Mouse (Mus musculus): Measurements from ENCODE around the gene Errfi1. TPM values are rescaled to one million over a fixed set of nuclear protein-coding genes. Genes with fewer than 3 reads are reported as not detected.
"Not testable (repeated sequence)": the region's sequence is repeated elsewhere in the genome, so short reads cannot be mapped to it uniquely, and the experiment has no call there.

The Errfi1 gene
- polyA plus RNA-seq, 1 experiment = 83.1 TPM

GRCm38 (mm10) chr4:150872139-150872651 lies 18.5 kb downstream of the Errfi1 start:
- Histone ChIP-seq H3K4me1 (ENCODE audit: control insufficient read depth, insufficient read depth, low read length) (peaks cover 19% of the 10 kb centered on the region), H3K27ac (ENCODE audit: insufficient read depth, low read length) (peak overlapping the region; percentile 15; the same call in 1 of the 2 replicates), H3K4me3 (ENCODE audit: insufficient read depth, low read length) (no peak overlapping the region)
- TF ChIP-seq CTCF (IDR thresholded peaks at IDR 0.05; ENCODE audit: borderline replicate concordance, insufficient read depth, low read length) (no peak), POLR2A (IDR thresholded peaks at IDR 0.05; ENCODE audit: low read depth, low read length) (no peak)

- Histone ChIP-seq H3K27ac (ENCODE audit: insufficient read depth, low read length) (no peak overlapping the region), H3K4me1 (ENCODE audit: control insufficient read depth, insufficient read depth, low read length) (peaks cover 19% of the 10 kb centered on the region), H3K4me3 (ENCODE audit: insufficient read depth, low read length) (no peak overlapping the region)
- no peak for TF ChIP-seq POLR2A (IDR thresholded peaks at IDR 0.05; ENCODE audit: low read depth, low read length)
Measured at GRCm38 (mm10) chr4:150872681-150873080, 19.0 kb downstream of the Errfi1 start.

- H3K4me1 ChIP-seq (ENCODE audit: control insufficient read depth, insufficient read depth, low read length) = peaks cover 16% of the 10 kb centered on the region
- not testable (repeated sequence) for H3K4me3 ChIP-seq (ENCODE audit: insufficient read depth, low read length); H3K27ac ChIP-seq (ENCODE audit: insufficient read depth, low read length)
Measured at GRCm38 (mm10) chr4:150874416-150874815, 20.7 kb downstream of the Errfi1 start.

- Histone ChIP-seq H3K4me3 (ENCODE audit: insufficient read depth, low read length) (no peak overlapping the region), H3K4me1 (ENCODE audit: control insufficient read depth, insufficient read depth, low read length) (peaks cover 11% of the 10 kb centered on the region), H3K27ac (ENCODE audit: insufficient read depth, low read length) (no peak overlapping the region)
- no peak for TF ChIP-seq CTCF (IDR thresholded peaks at IDR 0.05; ENCODE audit: borderline replicate concordance, insufficient read depth, low read length)
- no peak for TF ChIP-seq POLR2A (IDR thresholded peaks at IDR 0.05; ENCODE audit: low read depth, low read length)
Measured at GRCm38 (mm10) chr4:150875393-150875792, 21.7 kb downstream of the Errfi1 start.

DNA sequence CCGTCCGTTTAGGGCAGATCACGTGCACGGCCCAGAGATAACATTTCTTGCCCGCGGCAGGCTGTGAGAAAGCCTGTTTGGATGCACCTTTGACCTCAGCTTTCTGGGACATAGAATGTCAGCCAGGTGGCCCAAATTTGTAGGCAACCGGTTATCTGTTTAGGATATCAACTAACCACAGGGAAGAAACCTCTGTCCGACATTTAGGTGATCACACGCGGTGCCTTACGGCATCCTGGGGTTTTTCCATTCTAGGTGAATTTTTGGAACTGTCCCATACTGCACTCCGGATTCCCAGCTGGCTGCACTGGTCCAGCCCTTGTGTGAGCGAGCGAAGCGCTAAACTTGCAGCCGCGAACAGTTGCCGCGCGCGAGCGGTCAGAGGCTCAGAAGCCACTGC lies 25.9 kb downstream of the Errfi1 start:
- Histone ChIP-seq H3K4me3 (ENCODE audit: insufficient read depth, low read length) (no peak overlapping the region), H3K4me1 (ENCODE audit: control insufficient read depth, insufficient read depth, low read length) (no peaks in the 10 kb centered on the region), H3K27ac (ENCODE audit: insufficient read depth, low read length) (no peak overlapping the region)
- no peak for TF ChIP-seq CTCF (IDR thresholded peaks at IDR 0.05; ENCODE audit: borderline replicate concordance, insufficient read depth, low read length)
- no peak for TF ChIP-seq POLR2A (IDR thresholded peaks at IDR 0.05; ENCODE audit: low read depth, low read length)

GRCm38 (mm10) chr4:150880364-150880763 lies 26.6 kb downstream of the Errfi1 start:
- no peak overlapping the region for H3K4me3 ChIP-seq (ENCODE audit: insufficient read depth, low read length)
- H3K4me1 ChIP-seq (ENCODE audit: control insufficient read depth, insufficient read depth, low read length) = no peaks in the 10 kb centered on the region
- H3K27ac ChIP-seq (ENCODE audit: insufficient read depth, low read length) = no peak overlapping the region
- TF ChIP-seq CTCF (IDR thresholded peaks at IDR 0.05; ENCODE audit: borderline replicate concordance, insufficient read depth, low read length) (no peak), POLR2A (IDR thresholded peaks at IDR 0.05; ENCODE audit: low read depth, low read length) (no peak)

- no peak for TF ChIP-seq CTCF (IDR thresholded peaks at IDR 0.05; ENCODE audit: borderline replicate concordance, insufficient read depth, low read length)
- TF ChIP-seq POLR2A (IDR thresholded peaks at IDR 0.05; ENCODE audit: low read depth, low read length) = no peak
- H3K27ac ChIP-seq (ENCODE audit: insufficient read depth, low read length) = no peak overlapping the region
- H3K4me1 ChIP-seq (ENCODE audit: control insufficient read depth, insufficient read depth, low read length) = no peaks in the 10 kb centered on the region
- H3K4me3 ChIP-seq (ENCODE audit: insufficient read depth, low read length) = no peak overlapping the region
Measured at GRCm38 (mm10) chr4:150882632-150883031, 28.9 kb downstream of the Errfi1 start.

DNA sequence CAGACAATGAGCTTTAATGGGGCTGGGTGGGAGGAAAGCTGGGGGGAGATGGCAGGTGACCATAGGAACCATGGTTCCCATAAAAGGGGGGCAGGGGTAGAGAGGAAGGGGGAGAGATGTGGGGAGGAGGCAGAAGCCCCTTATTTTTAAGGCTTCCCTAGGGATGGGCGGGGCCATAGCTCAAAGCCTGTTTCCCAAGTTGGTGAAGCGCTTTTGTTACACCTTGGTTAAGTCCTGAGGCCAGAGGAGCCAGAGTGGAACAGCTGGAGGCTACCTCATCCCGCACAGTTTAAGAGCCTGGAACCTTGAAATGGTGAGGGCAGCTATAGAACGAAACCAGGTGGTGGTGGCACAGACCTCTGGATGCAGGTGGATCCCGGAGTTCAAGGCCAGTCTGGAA lies 34.2 kb downstream of the Errfi1 start:
- Histone ChIP-seq H3K4me3 (ENCODE audit: insufficient read depth, low read length) (no peak overlapping the region), H3K27ac (ENCODE audit: insufficient read depth, low read length) (no peak overlapping the region), H3K4me1 (ENCODE audit: control insufficient read depth, insufficient read depth, low read length) (no peaks in the 10 kb centered on the region)
- TF ChIP-seq POLR2A (IDR thresholded peaks at IDR 0.05; ENCODE audit: low read depth, low read length) (no peak), CTCF (IDR thresholded peaks at IDR 0.05; ENCODE audit: borderline replicate concordance, insufficient read depth, low read length) (no peak)

GRCm38 (mm10) chr4:150888492-150888891 lies 34.8 kb downstream of the Errfi1 start:
- Histone ChIP-seq H3K27ac (ENCODE audit: insufficient read depth, low read length) (no peak overlapping the region), H3K4me3 (ENCODE audit: insufficient read depth, low read length) (no peak overlapping the region), H3K4me1 (ENCODE audit: control insufficient read depth, insufficient read depth, low read length) (no peaks in the 10 kb centered on the region)
- TF ChIP-seq POLR2A (IDR thresholded peaks at IDR 0.05; ENCODE audit: low read depth, low read length) (no peak), CTCF (IDR thresholded peaks at IDR 0.05; ENCODE audit: borderline replicate concordance, insufficient read depth, low read length) (no peak)

DNA sequence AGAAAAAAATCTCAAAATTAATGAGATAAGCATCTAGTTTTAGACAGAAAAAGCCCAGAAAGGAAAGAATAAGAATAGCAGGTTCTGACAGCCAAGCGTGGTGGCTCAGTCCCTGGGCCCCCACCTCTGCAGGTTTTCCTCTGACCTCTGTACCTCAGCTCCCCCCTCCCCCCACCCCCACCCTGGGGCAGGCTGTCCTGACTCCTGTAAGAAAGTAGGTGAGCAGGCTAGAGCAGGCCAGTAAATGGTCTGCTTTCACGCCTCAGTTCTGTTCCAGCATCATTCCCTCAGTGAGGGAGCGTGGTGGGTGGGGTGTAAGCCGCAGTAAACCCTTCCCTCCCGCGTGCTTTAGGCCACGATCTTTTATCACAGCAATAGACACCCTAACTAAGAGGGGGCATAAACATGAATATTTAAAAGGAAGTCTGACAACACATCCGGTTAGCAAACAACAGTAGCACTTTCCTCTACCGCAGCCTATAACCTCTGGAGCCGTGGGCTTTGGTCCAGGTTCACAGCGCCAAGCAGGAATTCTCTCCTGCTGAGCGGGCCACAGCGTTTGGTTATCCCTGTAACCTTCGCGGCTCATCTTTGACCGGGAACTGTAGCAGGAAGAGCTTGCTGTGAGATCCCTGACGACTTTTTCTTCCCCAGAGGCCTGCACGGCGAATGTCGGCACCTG lies 35.7 kb downstream of the Errfi1 start:
- no peaks in the 10 kb centered on the region for H3K4me1 ChIP-seq (ENCODE audit: control insufficient read depth, insufficient read depth, low read length)
- no peak overlapping the region for H3K4me3 ChIP-seq (ENCODE audit: insufficient read depth, low read length)
- no peak overlapping the region for H3K27ac ChIP-seq (ENCODE audit: insufficient read depth, low read length)
- no peak for TF ChIP-seq CTCF (IDR thresholded peaks at IDR 0.05; ENCODE audit: borderline replicate concordance, insufficient read depth, low read length)
- no peak for TF ChIP-seq POLR2A (IDR thresholded peaks at IDR 0.05; ENCODE audit: low read depth, low read length)

DNA sequence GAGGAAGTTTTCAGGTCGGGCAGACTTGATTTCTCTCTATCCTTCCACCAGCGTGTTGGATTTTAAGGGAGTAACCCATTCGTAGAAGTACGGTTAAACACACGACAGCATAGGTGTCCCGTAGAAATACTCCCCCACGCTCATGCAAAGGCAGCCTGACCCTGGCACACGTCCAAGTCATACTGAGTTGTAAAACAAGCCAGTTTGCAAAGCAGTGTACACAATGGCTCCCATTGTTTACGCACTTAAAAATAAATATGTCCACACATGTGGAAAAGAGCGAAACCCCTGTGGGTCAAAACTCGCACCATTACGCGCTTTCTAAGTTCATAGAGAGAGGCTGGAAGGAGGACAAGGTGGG lies 36.2 kb downstream of the Errfi1 start:
- H3K4me3 ChIP-seq (ENCODE audit: insufficient read depth, low read length) = no peak overlapping the region

More for the DNA sequence above, 36.2 kb downstream of the Errfi1 start:
- no peaks in the 10 kb centered on the region for H3K4me1 ChIP-seq (ENCODE audit: control insufficient read depth, insufficient read depth, low read length)
- H3K27ac ChIP-seq (ENCODE audit: insufficient read depth, low read length) = no peak overlapping the region
- TF ChIP-seq CTCF (IDR thresholded peaks at IDR 0.05; ENCODE audit: borderline replicate concordance, insufficient read depth, low read length) (no peak), POLR2A (IDR thresholded peaks at IDR 0.05; ENCODE audit: low read depth, low read length) (no peak)
